Mouse (Mus musculus) midbrain, embryonic 15.5 days (tissue): ENCODE measurements around the gene Olfr642. TPM values are rescaled to one million over a fixed set of nuclear protein-coding genes. Genes with fewer than 3 reads are reported as not detected.

Experiments used
- ATAC-seq: fragments of 200-750 bp; cut with Nextera tagmentation; replicated peaks from 2 replicates; pipeline ENCODE4 v1.8.0; 2017; ENCODE audit warnings: moderate TSS enrichment
- H3K27ac ChIP-seq: fragments of 300-500 bp; sonication (generic); 2 replicates; pipeline ENCODE4 v1.5.1; 2015; ENCODE audit warnings: mild to moderate bottlenecking, inconsistent platforms
- H3K27me3 ChIP-seq: fragments of 300-500 bp; sonication (generic); replicated peaks from 2 replicates; pipeline ENCODE4 v1.6.1; 2015; ENCODE audit warnings: inconsistent platforms
- H3K36me3 ChIP-seq: fragments of 300-500 bp; sonication (generic); replicated peaks from 2 replicates; pipeline ENCODE4 v1.6.1; 2015; ENCODE audit warnings: inconsistent platforms
- H3K4me1 ChIP-seq: fragments of 300-500 bp; sonication (generic); 2 replicates; pipeline ENCODE4 v1.6.1; 2015; ENCODE audit warnings: inconsistent platforms
- H3K4me2 ChIP-seq: fragments of 300-500 bp; sonication (generic); 2 replicates; pipeline ENCODE4 v1.6.1; 2015; ENCODE audit warnings: inconsistent platforms, mild to moderate bottlenecking, moderate library complexity
- H3K4me3 ChIP-seq: fragments of 300-500 bp; sonication (generic); 2 replicates; pipeline ENCODE4 v1.5.1; 2015; ENCODE audit warnings: mild to moderate bottlenecking, inconsistent platforms
- H3K9ac ChIP-seq: fragments of 300-500 bp; sonication (generic); 2 replicates; pipeline ENCODE4 v1.6.1; 2015; ENCODE audit warnings: mild to moderate bottlenecking, inconsistent platforms
- H3K9me3 ChIP-seq: fragments of 300-500 bp; sonication (generic); 2 replicates; pipeline ENCODE4 v1.6.1; 2016; ENCODE audit warnings: inconsistent platforms
- WGBS: fragments of 180-500 bp; shearing (Covaris S2); methylation state at CpG from one replicate; pipeline ENCODE4 v1.1.7; 2015; ENCODE audit warnings: mixed read lengths; 5-methylcytosine and 5-hydroxymethylcytosine counted together
- polyA plus RNA-seq: library from polyadenylated mRNA; unstranded; fragments of >200 nt; fragmentation: Nextera tagmentation; extraction: Ambion mirVana; gene quantifications from 2 replicates; pipeline ENCODE4 v1.2.1, GENCODE M21; 2015

The Olfr642 gene
- not detected in 2 replicates for polyA plus RNA-seq

- ATAC-seq = no peak
- H3K27me3 ChIP-seq = no peaks in the 10 kb centered on the region
- H3K4me1 ChIP-seq = no peaks in the 10 kb centered on the region
- H3K27ac ChIP-seq = no peak within 1 kb of the TSS
- no peaks in the 10 kb centered on the region for H3K9me3 ChIP-seq
- no peaks in the 10 kb centered on the region for H3K36me3 ChIP-seq
- whole genome bisulfite sequencing = 80% methylated on average over 1 of the region's 1 CpGs
- H3K4me2 ChIP-seq = no peak within 1 kb of the TSS
- no peak within 1 kb of the TSS for H3K4me3 ChIP-seq
- no peak within 1 kb of the TSS for H3K9ac ChIP-seq
Measured at GRCm38 (mm10) chr7:104052566-104052965, at the start of gene Olfr642. TSS of gene Olfr642 (minus strand) at chr7:104052666.

DNA sequence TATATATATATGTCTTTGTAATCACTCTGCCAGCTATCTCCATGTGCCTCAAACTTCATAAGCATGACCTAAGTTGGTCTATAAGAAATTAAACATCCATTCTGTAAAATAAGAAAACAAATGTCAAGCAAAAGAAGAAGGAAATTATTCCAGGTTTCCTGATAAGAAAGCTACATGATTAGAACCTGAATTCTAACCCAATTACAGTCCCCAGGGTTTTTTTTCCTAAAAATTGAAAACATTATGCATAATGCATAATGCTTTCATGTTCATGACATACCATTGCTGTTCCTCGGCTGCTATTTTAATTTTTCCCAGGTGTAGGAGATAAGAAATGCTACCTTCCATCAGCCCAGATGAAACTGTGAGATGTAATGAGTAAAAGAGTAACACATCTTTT lies 32.9 kb upstream of the Olfr642 start, which contains the start of gene Olfr645:
Gene Olfr645 (minus strand): TSS at position 101 of the 400 bp plus-strand sequence.
- Histone ChIP-seq H3K27me3 (no peaks in the 10 kb centered on the region), H3K4me3 (no peak within 1 kb of the TSS), H3K4me1 (no peaks in the 10 kb centered on the region), H3K27ac (no peak within 1 kb of the TSS), H3K9me3 (no peaks in the 10 kb centered on the region), H3K9ac (no peak within 1 kb of the TSS), H3K4me2 (no peak within 1 kb of the TSS), H3K36me3 (no peaks in the 10 kb centered on the region)
- ATAC-seq = no peak
- 84% methylated on average over 1 of the region's 1 CpGs for WGBS

- no peak for ATAC-seq
- Histone ChIP-seq H3K4me1 (no peaks in the 10 kb centered on the region), H3K9me3 (no peaks in the 10 kb centered on the region), H3K36me3 (no peaks in the 10 kb centered on the region), H3K27ac (no peak within 1 kb of the TSS), H3K27me3 (no peaks in the 10 kb centered on the region), H3K9ac (no peak within 1 kb of the TSS), H3K4me3 (no peak within 1 kb of the TSS), H3K4me2 (no peak within 1 kb of the TSS)
- 68% methylated on average over 2 of the region's 2 CpGs for WGBS
Measured at GRCm38 (mm10) chr7:104071769-104072168, 19.3 kb upstream of the Olfr642 start, which contains the start of gene Olfr644. TSS of gene Olfr644 (minus strand) at chr7:104071869.

- no peak within 1 kb of the TSS for H3K4me3 ChIP-seq
Measured at GRCm38 (mm10) chr7:104061345-104061744, 8.9 kb upstream of the Olfr642 start, which contains the start of gene 4930516K23Rik. TSS of gene 4930516K23Rik (minus strand) at chr7:104061445.

DNA sequence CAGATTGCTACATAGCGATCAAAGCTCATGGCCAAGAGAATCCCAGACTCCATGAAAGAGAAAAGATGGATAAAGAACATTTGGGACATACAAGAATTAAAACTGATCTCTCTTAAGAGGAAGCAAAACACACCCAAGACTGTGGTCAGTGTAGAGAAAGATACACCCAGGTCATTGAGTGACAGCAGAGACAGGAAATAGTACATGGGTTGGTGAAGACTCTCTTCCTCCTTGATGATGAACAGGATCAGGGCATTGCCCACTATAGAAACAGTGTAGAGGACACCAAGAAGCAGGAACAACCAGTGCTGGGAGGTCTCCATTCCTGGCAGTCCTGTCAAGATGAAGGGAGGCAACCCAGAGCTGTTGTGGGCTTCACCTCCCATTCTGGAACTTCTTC lies 6.7 kb upstream of the Olfr642 start:
- no peak for ATAC-seq
- no peak overlapping the region for H3K27ac ChIP-seq
- H3K36me3 ChIP-seq = no peaks in the 10 kb centered on the region
- H3K4me3 ChIP-seq = no peak overlapping the region
- H3K9ac ChIP-seq = no peak overlapping the region
- H3K4me2 ChIP-seq = no peak overlapping the region
- 94% methylated on average over 1 of the region's 1 CpGs for WGBS
- H3K4me1 ChIP-seq = no peaks in the 10 kb centered on the region
- no peaks in the 10 kb centered on the region for H3K27me3 ChIP-seq
- H3K9me3 ChIP-seq = no peaks in the 10 kb centered on the region

More at GRCm38 (mm10) chr7:104061345-104061744, 8.9 kb upstream of the Olfr642 start, which contains the start of gene 4930516K23Rik:
- no peak for ATAC-seq
- no peaks in the 10 kb centered on the region for H3K27me3 ChIP-seq
- no peak within 1 kb of the TSS for H3K4me2 ChIP-seq
- 53% methylated on average over 2 of the region's 2 CpGs for WGBS
- H3K9me3 ChIP-seq = no peaks in the 10 kb centered on the region
- H3K9ac ChIP-seq = no peak within 1 kb of the TSS
- no peaks in the 10 kb centered on the region for H3K4me1 ChIP-seq
- H3K36me3 ChIP-seq = no peaks in the 10 kb centered on the region
- H3K27ac ChIP-seq = no peak within 1 kb of the TSS

GRCm38 (mm10) chr7:104050745-104051144 lies 1.7 kb downstream of the Olfr642 start:
- ATAC-seq = no peak
- Histone ChIP-seq H3K9ac (no peak overlapping the region), H3K27ac (no peak overlapping the region), H3K4me3 (no peak overlapping the region), H3K9me3 (no peaks in the 10 kb centered on the region), H3K27me3 (no peaks in the 10 kb centered on the region), H3K4me2 (no peak overlapping the region), H3K4me1 (no peaks in the 10 kb centered on the region), H3K36me3 (no peaks in the 10 kb centered on the region)
- 89% methylated on average over 4 of the region's 4 CpGs for WGBS

- H3K4me2 ChIP-seq = no peak within 1 kb of the TSS
- ATAC-seq = no peak
Measured at GRCm38 (mm10) chr7:104035145-104035544, 17.3 kb downstream of the Olfr642 start, which contains the start of gene Olfr641. TSS of gene Olfr641 (plus strand) at chr7:104035445.

GRCm38 (mm10) chr7:104026978-104027377 lies 25.5 kb downstream of the Olfr642 start:
- Histone ChIP-seq H3K4me2 (no peak overlapping the region), H3K36me3 (no peaks in the 10 kb centered on the region), H3K9ac (no peak overlapping the region), H3K4me1 (no peaks in the 10 kb centered on the region), H3K27ac (no peak overlapping the region), H3K9me3 (no peaks in the 10 kb centered on the region), H3K27me3 (no peaks in the 10 kb centered on the region), H3K4me3 (no peak overlapping the region)
- ATAC-seq = no peak
- 85% methylated on average over 3 of the region's 3 CpGs for WGBS

More at GRCm38 (mm10) chr7:104035145-104035544, 17.3 kb downstream of the Olfr642 start, which contains the start of gene Olfr641:
- Histone ChIP-seq H3K9ac (no peak within 1 kb of the TSS), H3K27me3 (no peaks in the 10 kb centered on the region), H3K36me3 (no peaks in the 10 kb centered on the region), H3K27ac (no peak within 1 kb of the TSS), H3K4me3 (no peak within 1 kb of the TSS), H3K4me1 (no peaks in the 10 kb centered on the region), H3K9me3 (no peaks in the 10 kb centered on the region)
- 73% methylated on average over 1 of the region's 1 CpGs for WGBS

GRCm38 (mm10) chr7:104025473-104025872 lies 27.0 kb downstream of the Olfr642 start, which contains the start of gene Olfr640:
TSS of gene Olfr640 (minus strand) at chr7:104025573.
- Histone ChIP-seq H3K9ac (no peak within 1 kb of the TSS), H3K9me3 (no peaks in the 10 kb centered on the region), H3K4me1 (no peaks in the 10 kb centered on the region), H3K27me3 (no peaks in the 10 kb centered on the region), H3K27ac (no peak within 1 kb of the TSS), H3K4me2 (no peak within 1 kb of the TSS), H3K36me3 (no peaks in the 10 kb centered on the region), H3K4me3 (no peak within 1 kb of the TSS)
- WGBS = 84% methylated on average over 6 of the region's 6 CpGs
- no peak for ATAC-seq

DNA sequence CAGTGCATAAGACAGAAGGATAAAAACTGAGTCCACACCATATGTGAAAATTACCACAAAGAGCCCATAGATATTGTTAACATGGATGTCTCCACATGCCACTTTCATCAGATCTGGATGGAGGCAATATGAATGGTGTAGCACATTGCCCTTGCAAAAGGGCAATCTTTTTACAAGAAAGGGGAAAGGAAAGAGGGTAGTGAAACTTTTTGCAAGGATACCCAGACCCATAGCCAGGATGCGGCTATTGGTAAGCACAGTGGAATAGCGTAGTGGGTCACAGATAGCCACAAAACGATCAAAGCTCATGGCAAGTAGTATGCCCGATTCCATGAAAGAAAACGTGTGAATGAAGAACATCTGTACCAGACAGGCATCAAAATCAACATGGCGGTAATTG lies 30.8 kb downstream of the Olfr642 start:
- Histone ChIP-seq H3K4me1 (no peaks in the 10 kb centered on the region), H3K27ac (no peak overlapping the region), H3K27me3 (no peaks in the 10 kb centered on the region), H3K36me3 (no peaks in the 10 kb centered on the region), H3K4me2 (no peak overlapping the region), H3K9ac (no peak overlapping the region), H3K4me3 (no peak overlapping the region), H3K9me3 (no peaks in the 10 kb centered on the region)
- ATAC-seq = no peak
- 92% methylated on average over 6 of the region's 6 CpGs for WGBS

DNA sequence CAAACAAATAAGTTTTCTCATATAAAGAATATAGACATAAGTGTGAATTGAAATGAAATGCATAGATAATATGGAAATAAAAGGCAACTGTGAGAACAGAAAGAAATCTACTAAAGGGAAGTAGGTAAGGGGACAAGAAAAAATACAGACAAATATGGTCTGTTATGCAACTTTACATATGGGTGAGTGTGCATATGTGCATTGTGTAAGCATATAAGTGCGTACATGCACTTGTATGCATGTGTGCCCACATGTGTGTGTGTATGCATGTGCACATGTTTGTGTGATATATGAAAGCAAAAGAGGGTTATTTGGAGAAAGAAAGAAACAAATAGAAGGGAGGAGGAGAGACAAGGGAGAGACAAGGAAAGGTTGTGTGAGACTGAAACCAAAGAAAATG lies 33.5 kb downstream of the Olfr642 start:
- Histone ChIP-seq H3K9ac (no peak overlapping the region), H3K9me3 (no peaks in the 10 kb centered on the region), H3K4me3 (no peak overlapping the region), H3K4me2 (no peak overlapping the region), H3K4me1 (no peaks in the 10 kb centered on the region), H3K27ac (no peak overlapping the region), H3K36me3 (no peaks in the 10 kb centered on the region), H3K27me3 (no peaks in the 10 kb centered on the region)
- WGBS = 95% methylated on average over 1 of the region's 1 CpGs
- ATAC-seq = no peak

- Histone ChIP-seq H3K4me3 (no peak within 1 kb of the TSS), H3K27me3 (no peaks in the 10 kb centered on the region), H3K4me2 (no peak within 1 kb of the TSS), H3K27ac (no peak within 1 kb of the TSS), H3K9me3 (no peaks in the 10 kb centered on the region), H3K4me1 (no peaks in the 10 kb centered on the region), H3K9ac (no peak within 1 kb of the TSS), H3K36me3 (no peaks in the 10 kb centered on the region)
- ATAC-seq = no peak
Measured at GRCm38 (mm10) chr7:104017203-104017602, 35.3 kb downstream of the Olfr642 start, which contains the start of gene Olfr639. TSS of gene Olfr639 (minus strand) at chr7:104017303.

DNA sequence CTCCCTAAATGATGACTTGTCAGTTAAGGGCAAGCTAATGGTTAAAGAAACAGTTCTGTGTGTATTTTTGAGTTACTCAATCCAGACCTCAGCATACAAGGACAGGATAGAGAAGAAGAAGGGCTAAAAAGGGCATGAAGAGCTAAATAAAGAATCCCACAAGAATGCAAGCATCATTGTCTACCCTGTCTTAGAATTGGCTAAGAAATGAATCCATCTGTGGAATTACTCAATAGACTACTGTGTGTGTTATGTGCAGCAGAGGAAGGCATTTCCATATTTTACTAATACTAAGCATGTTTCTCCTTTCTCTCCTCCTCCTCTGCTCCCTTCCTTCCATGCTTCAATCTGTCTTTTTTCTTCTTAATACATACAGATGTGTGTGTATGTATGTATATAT lies 53.3 kb downstream of the Olfr642 start:
- Histone ChIP-seq H3K27me3 (no peaks in the 10 kb centered on the region), H3K9me3 (no peaks in the 10 kb centered on the region), H3K9ac (no peak overlapping the region), H3K4me2 (no peak overlapping the region), H3K36me3 (no peaks in the 10 kb centered on the region), H3K4me3 (no peak overlapping the region), H3K4me1 (no peaks in the 10 kb centered on the region), H3K27ac (no peak overlapping the region)
- ATAC-seq = no peak
